Mouse (Mus musculus): ENCODE results near the gene Dennd1a.

The Dennd1a gene

DNA sequence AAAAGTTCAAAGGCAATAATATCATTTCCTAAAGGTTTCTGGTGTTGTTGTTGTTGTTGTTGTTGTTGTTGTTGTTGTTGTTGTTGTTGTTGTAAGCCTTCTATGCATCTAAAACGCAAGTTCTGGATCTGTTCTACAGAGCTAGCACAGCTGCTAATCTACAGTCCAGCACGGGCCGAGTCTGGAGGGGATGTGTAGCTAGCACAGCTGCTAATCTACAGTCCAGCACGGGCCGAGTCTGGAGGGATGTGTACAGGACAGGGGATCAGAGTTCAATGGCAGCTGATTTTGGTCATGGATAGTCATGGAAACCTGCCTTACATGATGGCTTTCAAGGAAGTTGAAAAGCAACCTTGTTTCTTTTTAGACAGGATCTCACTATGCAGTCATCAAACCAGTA lies 57.3 kb downstream of the Dennd1a start:
- no peak for DNase-seq (ENCODE audit: inconsistent ontology term)

DNA sequence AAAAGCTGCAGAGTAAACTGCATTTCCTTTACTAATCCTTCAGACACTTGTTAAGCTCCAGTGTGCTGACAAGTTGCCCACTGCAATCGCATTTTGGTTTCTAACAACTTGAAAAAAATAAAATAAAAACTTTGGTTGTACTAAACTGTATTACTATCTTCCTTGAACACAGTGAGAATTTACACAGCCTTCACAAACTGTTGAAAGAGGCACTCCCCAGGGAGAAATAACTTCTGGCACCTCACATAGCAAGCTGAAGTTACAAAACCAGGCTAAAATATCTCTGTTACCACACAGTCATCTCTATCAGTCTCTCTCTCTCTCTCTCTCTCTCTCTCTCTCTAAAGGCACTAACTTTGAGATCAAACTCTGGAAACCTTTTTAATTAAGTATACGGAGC lies 63.4 kb downstream of the Dennd1a start:
- no peak for DNase-seq (ENCODE audit: inconsistent ontology term)

DNA sequence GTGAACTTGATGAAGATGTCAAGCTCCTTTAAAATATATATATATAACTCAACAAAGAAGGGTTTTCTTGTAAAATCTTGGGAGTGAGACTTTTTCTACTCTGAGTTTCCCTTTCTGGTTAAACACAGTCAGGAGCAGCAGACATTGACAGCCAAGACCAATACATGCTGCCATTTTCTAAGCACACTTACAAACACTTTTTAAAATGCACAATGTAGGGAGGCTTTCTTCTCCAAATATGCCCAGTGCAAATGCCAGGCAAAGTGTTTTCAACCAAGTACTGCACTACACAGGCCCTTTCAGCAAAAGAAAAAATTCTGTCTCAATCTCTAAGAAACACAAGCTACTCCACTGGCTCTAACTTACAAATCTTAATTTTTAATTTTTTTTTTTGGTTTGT lies 65.7 kb downstream of the Dennd1a start:
- DNase-seq (ENCODE audit: inconsistent ontology term) = no peak

DNA sequence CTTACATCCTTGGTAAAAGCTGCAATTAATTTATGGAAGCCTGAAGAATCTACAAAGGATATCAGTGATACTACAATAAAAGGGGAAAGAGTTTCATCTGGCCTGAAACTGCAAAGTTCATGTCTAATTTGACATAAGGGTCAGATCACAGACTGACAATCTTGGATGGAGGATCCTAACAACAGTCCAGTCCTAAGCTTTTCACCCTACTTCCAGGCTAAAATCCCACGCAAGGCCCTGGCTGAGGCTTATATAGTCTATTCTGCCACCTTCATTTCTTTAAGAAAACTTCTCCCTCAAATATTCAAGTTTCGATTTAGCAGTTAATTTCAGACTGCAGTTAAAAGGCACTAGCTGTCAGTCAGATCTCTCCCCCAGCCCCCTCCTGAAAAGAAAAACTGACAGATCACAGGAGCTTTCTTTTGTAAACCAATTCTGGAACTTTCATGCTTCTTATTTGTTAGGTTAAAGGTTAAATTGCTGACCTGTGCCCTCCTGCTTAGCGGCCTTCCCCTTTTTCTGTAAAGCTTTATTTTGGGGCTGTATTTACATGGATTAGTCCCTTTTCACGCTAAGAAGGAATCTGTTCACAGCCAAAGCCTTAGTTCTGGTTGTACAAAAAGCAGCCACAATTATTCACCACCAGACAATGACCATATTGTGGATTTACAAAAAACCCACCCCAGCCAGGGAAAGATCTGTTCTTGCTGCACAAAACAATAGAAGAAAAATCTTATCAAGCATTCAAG lies 66.3 kb downstream of the Dennd1a start:
- DNase-seq (ENCODE audit: inconsistent ontology term) = peak; percentile 48

DNA sequence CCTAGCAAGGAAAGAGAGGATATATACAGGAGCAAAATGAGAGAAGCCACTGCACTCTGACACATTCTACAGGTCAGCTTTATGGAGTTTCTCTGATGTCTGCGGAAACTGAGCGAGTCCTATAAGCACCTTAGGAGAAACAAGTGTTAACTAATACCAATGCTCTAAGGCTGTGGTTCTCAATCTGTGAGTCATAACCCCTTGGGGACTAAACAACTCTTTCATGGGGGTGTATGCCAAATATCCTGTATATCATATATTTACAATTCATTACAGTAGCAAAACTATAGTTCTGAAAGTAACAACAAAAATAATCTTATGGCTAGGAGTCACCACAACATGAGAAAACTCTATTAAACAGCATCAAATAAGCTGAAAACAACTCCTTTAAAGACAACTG lies 67.5 kb downstream of the Dennd1a start:
- no peak for DNase-seq (ENCODE audit: inconsistent ontology term)

DNA sequence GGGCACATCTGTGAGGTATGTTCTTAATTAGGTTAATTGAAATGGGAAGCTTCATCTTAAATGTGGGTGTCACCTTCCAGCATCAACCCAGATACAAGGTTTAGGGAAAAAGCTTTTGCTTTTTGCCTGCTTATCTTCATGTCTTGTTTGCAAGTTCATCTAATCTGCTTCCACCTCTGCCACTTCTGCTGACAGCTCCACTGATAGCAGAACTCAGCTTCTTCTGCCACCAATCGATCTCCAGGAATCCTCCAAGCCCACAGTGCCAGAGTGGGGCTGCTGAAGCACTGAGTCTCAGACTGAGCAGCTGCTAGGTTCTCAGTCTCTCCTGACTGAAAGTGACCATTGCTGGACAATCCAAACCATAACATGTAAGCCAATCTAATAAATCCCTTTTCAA lies 74.1 kb downstream of the Dennd1a start:
- DNase-seq (ENCODE audit: inconsistent ontology term) = no peak

DNA sequence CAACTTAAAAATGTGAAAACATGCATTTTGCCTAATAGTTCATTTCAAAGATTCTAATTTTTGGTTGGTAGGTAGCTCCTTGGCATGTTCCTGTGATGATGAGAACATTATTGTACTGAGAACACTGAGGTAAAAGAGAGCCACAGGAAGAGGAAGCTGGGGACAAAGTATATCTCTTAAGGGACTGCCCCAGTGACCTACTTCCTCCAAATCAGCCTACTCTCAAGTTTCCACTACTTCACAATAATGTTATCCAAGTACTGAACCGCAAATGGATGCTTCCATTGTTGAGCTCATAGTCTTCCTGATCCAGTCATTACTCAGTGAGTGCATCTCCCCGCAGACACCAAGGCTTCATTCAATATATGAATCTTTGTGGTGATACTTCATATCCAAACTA lies 75.8 kb downstream of the Dennd1a start:
- no peak for DNase-seq (ENCODE audit: inconsistent ontology term)

DNA sequence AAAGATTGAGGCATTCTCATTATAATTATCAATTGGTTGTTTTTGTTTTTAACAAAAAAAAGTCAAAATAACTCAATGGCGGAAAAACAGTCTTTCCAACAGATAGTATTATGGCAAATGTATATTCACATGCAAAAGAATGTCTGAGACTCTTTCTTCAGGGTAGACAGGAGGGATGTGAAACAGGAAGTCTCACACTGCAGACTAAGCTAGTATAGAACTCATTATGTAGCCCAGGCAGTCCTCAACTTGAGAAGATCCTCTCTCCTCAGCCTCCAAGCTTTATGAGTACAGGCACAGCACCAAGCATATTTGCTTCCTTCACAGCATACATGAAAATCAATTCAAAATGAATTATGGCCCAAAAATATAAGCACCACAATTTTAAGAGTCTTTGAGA lies 79.4 kb downstream of the Dennd1a start:
- DNase-seq (ENCODE audit: inconsistent ontology term) = no peak

DNA sequence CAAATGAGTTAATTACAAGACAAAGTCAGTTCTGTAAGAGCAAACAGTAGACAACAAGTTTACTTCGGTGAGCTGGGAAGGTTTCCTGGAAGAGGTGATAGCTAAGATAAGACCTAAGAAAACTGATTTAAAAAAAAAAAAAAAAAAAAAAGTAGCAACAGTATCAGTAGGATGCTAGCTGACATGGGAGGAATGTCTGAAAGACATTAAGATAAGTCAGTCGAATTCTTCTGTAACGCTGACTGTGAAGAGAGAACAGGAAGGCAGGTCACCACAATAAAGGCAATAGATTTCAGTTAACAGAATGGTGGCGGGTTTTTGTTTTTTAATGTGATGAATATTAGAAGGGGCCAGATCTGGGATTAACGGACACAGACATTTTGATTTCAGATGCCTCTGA lies 81.9 kb downstream of the Dennd1a start:
- DNase-seq (ENCODE audit: inconsistent ontology term) = no peak

DNA sequence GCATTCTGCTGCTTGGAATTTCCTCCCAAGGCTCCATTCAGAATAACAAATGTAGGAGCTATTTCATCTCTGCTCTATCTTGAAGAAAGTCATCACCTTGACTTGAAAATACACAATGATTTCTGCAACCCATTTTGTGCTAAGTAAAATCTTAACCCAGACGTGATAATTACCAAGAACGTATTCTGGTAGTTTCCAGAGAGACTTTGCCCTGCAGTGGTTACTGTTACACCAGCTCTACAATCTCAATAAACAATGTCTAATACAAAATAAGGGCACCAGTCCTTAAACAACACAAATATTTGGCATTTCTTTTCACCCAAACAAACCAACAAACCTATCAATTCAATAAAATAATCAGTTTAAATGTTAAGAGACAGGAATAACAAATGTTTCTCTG lies 82.5 kb downstream of the Dennd1a start:
- no peak for DNase-seq (ENCODE audit: inconsistent ontology term)

DNA sequence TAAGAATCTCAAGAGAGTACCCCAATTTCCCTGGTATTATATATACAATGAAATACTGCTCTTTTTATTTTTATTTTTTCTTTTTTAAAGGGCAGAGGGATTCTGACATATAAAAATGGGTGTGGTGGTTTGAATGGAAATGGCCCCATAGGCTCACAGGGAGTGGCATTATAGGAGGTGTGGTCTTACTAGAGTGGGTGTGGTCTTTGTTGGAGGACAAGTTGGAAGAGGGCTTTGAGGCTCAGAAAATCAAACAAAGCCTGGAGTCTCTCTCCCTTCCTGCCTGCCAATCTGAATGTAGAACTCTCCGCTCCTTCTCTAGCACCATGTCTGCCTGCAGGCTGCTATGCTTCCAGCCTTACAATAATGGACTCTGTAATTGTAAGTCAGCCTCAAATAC lies 89.1 kb downstream of the Dennd1a start:
- DNase-seq (ENCODE audit: inconsistent ontology term) = no peak

DNA sequence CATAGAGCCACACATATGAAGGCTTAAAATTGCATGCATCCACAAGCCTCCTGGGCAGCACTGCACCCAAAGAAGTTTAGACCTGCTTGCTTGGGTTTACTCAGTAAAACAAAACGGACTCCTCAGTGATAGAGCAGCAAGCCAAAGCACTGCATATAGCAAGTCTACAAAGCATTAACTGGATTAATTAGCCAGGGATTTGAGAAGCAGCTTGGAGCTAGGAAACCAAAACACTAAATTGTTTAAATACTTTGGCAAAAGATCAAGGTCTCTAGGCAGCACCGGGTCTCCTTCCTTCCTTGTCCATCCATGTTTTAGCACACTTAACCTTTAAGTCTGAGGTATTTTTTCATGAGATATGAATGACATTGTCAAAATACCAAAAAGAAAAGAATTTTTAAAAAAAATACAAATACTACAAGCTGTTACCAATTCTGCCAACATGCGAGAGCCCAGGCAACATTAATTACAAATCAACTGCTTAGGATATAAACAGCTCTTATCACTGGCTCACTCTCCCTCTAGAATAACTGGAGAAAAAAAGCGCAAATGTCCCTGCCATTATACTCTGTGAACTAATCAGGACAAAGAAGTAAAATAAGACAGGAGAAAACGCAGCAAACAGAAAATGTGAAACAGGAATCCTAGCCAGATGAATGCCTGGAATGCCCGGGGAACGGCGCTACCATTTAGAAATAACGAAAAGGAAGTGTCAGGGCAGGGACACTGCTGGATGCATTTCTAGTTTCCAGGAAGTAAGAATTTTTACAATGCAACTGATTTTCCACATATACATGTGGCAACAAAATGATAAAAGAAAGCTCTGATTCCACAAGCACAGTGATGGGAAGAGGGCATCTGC lies 90.8 kb downstream of the Dennd1a start:
- peak; percentile 81 for DNase-seq (ENCODE audit: inconsistent ontology term)

DNA sequence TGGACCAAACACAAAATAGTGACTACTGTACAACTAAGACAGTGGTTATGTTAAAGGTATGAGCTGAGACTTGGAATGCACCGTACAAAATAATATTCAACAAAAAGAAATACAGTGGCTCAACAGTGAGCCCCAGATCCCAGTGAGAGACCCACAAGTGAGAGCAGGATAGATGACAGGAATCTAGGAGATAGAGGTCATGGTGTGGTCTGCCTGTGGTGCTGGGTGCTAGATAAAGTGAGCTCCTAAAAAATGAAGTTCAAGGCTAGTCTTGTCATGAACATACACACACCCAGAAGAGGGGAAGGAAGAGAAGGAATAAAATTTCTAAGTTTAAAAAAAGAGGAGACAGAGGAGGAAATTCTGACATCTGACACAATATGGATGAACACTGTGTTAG lies 95.2 kb downstream of the Dennd1a start:
- DNase-seq (ENCODE audit: inconsistent ontology term) = no peak

DNA sequence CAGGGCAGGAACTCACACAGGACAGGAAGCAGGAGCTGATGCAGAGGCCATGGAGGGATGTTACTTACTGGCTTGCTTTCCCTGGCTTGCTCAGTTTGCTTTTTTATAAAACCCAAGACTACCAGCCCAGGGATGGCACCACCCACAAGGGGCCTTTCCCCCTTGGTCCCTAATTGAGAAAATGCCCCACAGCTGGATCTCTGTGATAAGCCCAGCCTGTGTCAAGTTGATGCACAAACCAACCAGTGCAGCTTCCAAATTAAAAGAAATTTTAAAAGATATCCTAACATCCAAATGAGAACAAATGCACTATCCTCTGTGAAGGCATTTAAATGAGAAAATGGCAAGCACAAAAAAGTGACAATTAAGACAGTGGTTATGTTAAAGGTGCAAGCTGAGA lies 95.6 kb downstream of the Dennd1a start:
- DNase-seq (ENCODE audit: inconsistent ontology term) = no peak

DNA sequence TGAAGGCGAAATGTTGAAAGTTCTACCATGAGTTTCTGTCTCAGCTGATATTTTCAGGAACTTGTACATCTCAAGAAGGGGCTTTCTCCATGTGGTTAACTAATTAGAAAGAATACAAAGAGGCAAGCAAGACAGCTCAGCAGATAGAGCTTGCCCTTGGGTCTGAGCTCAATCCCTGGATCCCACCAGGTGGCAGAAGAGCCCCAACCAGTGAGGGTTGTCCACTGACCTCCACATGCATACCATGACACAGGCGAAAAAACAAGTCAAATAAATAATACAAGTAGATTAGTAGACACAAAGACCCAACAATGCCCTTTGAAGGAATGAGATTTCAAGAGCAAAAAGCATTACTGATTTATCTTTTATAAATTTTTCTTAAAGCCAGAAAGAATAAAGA lies 100.8 kb downstream of the Dennd1a start:
- DNase-seq (ENCODE audit: inconsistent ontology term) = peak; percentile 52

DNA sequence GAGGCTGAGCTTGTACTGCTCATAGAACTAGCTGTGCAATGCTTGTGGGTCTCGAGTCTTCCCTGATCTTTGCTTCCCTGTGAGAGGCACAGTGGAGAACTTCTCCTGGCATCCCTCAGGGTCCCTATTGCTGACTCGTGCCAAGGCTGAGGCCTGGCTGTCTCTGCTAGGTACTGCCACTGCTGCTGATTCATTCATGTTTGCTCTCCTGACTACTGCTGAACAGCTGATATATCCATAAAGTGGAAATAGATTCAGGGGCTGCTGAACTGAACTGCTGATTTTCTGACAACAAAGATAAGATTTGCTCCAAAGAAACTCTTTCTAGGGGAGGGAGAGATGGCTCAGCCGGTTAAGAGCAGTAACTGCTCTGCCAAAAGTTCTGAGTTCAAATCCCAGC lies 102.2 kb downstream of the Dennd1a start:
- DNase-seq (ENCODE audit: inconsistent ontology term) = no peak

DNA sequence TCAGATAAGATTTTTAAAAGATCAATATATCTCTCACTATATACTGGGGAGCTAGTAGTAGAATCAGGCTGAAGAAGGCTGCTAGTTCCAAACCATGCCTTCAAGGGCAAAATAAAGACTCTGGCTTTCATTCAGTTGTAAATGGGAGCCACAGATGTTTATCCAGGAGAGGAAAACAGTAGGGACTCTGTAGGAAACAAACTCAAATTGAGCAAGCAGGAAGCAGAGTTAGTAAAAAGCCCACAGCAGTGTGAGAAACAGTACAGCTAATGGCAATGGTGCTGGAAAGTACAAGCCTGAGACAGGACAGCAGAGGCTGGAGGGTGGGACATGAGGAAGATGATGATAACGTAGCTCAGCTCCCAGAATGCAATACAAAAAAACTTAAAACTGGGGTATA lies 103.3 kb downstream of the Dennd1a start:
- no peak for DNase-seq (ENCODE audit: inconsistent ontology term)

DNA sequence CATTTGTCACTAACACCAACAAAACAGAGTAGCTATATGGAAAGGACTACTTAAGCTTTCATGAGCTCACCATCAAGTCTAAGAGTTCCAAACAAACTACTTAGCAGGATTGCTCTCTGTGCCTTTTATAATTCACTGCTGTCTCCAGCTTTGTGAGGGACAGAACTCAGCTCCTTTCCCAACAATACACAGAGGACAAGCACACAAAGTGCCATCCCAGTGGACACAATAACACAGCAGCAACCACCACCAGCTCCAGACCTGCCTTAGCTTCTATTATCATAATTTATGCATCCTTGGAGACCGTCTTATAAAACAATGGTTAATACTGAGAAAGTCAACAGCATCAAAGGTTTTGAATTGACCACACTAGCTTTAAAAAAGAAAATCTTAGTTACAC lies 104.9 kb downstream of the Dennd1a start:
- DNase-seq (ENCODE audit: inconsistent ontology term) = no peak

DNA sequence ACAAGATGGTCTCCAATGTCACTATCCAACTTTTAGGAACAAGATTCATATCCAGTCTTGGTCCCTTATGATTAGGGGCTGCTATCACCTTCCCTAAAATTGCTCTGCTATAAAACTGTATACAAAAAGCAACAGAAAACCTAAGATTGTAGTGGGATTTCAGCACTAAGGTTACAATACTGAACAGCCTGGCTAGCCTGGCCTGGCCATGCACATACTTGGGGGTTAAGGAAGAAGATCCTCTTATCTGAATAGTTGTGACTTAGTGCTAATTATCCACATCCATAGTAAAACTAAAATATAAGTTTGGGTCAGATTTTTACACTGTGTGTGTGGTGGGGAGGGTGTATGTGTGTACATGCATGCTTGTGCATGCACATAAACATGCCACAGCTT lies 109.6 kb downstream of the Dennd1a start:
- no peak for DNase-seq (ENCODE audit: inconsistent ontology term)

DNA sequence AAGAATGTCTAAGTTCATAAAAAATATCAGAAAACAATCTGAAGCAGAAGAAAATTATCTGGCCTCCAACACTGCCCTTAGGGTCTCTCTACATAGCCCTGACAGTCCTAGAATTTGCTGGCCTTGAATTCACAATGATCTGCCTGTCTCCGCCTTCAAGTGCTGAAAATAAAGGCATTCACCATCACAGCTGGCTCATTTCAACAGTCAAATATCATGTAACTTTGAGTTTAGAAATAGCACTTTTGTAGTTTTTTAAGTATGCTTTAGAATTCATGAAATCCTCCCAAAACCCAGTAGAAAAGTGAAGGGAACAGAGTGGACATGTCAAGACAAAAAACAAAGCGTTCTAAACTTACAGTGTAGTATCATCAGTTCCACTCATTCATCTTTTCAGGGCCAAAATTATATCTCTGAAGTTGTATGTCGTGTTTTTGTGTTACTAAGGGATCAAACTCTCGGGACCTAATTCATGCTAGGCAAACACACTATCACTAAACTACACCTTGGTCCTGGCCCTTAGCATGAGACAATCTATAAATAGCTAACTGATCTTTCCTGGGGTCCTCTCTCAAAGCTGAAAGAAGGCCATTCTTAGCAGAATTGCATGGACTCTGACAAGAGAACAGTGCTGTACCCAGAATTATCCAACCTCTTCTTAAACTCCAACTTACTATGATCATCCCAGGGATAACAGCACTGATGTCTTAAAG lies 110.2 kb downstream of the Dennd1a start:
- no peak for DNase-seq (ENCODE audit: inconsistent ontology term)

DNA sequence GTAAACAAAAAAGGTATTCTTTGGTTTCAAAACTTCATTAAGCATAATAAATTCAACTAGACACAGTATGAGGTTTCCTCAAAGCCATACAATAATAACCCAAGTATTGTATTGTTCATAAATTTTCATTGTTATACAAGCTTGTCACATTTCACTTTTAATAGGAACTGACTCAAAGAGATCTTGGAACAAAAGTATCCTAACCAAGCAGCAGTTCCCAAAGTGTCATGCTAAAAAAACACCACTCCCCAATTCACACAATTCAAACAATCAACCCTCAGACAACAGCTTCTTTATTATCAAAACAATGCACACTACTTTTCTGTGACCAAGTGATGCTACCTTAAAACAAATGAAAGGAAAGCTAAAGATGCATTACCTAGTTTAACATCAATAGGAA lies 111.9 kb downstream of the Dennd1a start:
- DNase-seq (ENCODE audit: inconsistent ontology term) = no peak

DNA sequence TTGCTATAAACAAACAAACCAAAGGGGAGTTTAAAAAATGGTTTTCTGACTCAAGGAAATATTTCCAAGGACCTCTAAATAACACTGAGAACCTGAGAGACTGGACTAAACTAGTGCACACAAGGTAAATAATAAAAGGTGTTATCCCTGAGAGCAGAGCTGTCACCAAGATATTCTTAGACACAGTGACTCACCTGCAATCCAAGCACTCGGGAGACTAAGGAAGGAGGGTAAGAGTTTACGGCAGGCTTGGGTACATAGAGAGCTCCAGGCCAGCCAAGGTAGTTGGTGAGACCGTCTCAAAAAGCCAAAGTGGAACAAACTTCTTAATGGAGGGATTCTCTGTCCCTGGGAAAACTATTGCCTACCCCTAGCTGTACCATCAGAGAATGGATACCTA lies 118.6 kb downstream of the Dennd1a start:
- DNase-seq (ENCODE audit: inconsistent ontology term) = no peak

DNA sequence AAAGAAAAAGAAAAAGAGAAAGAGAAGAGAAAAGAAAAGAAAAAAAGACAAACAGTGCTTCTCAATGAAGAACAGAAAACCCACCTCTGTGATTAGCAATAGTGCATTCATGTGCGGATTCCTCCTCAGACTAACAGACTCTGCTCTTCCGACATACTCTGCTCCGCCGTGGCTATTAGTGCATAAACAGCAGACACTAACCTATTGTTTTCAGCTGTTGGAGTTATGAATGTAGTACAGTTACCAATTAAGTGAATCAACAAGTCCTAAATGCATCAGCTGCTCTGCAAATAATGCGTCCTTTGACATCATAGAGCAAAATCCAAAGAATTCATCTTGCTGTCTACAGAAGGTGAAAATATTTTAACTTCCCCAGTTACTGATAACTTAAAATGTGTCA lies 121.2 kb downstream of the Dennd1a start:
- DNase-seq (ENCODE audit: inconsistent ontology term) = peak; percentile 87
